Mouse (Mus musculus) heart, postnatal 36 days (tissue): ENCODE measurements around the gene Apol7b. TPM values are rescaled to one million over a fixed set of nuclear protein-coding genes. Genes with fewer than 3 reads are reported as not detected.
"Not testable (repeated sequence)": the region's sequence is repeated elsewhere in the genome, so short reads cannot be mapped to it uniquely, and the experiment has no call there.

Experiments used
- DNase-seq, 2 experiments: peaks; one replicate each; pipeline ENCODE4 v3.0.0; 2021 to 2022
- intact Hi-C: fragments of 180-260 bp; cut with DNase I; formaldehyde crosslinking; loops from one replicate; pipeline ENCODE4 v1.15.1; 2025
- total RNA-seq, 2 experiments: library from RNA; stranded (reverse); gene quantifications; 2 replicates each; pipeline ENCODE4 v1.2.3; 2021

Gene Apol7b
- under 1 TPM in 1 of 2 experiments, not detected in 1; 0.49 TPM for total RNA-seq

- intact Hi-C loops, DNase-seq: not testable (repeated sequence)
These were observed at the start of gene Apol7b for GRCm38 (mm10) chr15:77447392-77447791. TSS of gene Apol7b (minus strand) at chr15:77447492.

- intact Hi-C loops, DNase-seq: not testable (repeated sequence)
These were observed 47.4 kb upstream of the Apol7b start for GRCm38 (mm10) chr15:77494694-77495093.

DNA sequence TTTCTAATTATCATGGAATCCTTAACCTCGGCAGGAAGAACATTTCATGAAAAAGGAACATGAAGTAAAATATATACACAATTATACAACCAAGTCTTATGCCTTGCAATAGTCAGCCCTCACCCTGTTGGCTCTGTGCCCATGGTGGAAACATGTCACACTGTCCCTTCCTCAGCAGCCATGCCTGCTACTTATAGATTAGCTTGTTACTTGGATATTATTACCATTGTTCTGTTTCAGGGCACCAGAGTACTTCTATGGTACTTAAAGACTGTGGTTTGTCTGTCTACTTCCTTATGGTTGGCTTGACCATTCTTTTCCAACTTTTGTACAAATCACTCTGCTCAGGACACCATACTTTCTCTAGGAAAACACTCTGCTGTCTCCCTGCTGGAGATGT lies 45.9 kb upstream of the Apol7b start:
- DNase-seq, intact Hi-C loops: not testable (repeated sequence)

GRCm38 (mm10) chr15:77482140-77482794 lies 35.0 kb upstream of the Apol7b start:
- intact Hi-C loops, result no loop called here

DNA sequence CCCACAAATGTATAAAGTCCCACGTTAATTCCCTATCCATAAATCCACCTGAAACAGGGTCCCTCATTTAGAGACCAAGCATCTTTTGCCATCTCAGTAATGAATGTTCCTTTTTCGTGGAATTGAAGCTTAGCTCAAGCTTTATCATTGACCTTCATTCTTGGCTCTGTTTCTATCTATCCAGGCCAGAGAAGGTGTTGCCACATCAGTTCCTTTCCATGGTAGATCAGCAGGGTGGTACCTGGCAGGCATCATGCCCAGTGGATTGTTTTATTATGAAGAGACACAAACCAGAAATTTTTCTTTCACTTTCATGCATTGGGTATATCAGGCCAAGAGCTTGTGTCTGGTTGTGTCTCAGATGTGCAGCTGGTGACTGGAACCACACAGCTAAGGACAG lies 29.4 kb upstream of the Apol7b start, which contains the start of gene Apol10a:
Gene Apol10a (plus strand): TSS at position 355 of the 400 bp plus-strand sequence.
- intact Hi-C loops, DNase-seq: not testable (repeated sequence)

More at GRCm38 (mm10) chr15:77482140-77482794, 35.0 kb upstream of the Apol7b start:
- no peak for DNase-seq

GRCm38 (mm10) chr15:77474699-77475390 lies 27.6 kb upstream of the Apol7b start:
- DNase-seq, result not testable (repeated sequence)
- intact Hi-C loops, result loop anchor here (5.0 kb wide), 1 partner anchor 187 kb away; no protein-coding TSS in a partner anchor

- DNase-seq, result peak in 1 of 2 experiments; percentile 2
- intact Hi-C loops, result not testable (repeated sequence)
These were observed 2.6 kb upstream of the Apol7b start for GRCm38 (mm10) chr15:77449927-77450326.

DNA sequence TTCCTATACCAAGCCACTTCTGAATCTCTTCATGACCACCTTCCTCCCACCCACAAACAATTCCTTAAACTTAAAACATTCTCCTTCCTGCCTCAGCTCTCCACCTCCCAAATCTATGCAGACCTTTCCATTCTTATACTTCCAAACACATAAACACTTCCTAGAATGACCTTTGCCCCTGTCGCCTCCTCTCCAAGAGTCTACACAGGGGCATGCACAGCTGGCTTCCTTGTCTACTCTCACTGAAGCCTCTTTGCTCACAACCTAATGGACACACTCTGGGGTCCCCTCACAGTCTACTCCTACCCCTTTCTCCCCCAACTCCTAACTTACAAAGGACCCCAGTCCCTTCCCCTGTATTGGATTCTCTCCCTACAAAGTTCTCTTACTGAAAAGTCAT lies 1.6 kb downstream of the Apol7b start:
- intact Hi-C loops, result not testable (repeated sequence)

GRCm38 (mm10) chr15:77444746-77445145 lies 2.5 kb downstream of the Apol7b start:
- intact Hi-C loops, DNase-seq: not testable (repeated sequence)

More for the DNA sequence above, 1.6 kb downstream of the Apol7b start:
- DNase-seq, result not testable (repeated sequence)

DNA sequence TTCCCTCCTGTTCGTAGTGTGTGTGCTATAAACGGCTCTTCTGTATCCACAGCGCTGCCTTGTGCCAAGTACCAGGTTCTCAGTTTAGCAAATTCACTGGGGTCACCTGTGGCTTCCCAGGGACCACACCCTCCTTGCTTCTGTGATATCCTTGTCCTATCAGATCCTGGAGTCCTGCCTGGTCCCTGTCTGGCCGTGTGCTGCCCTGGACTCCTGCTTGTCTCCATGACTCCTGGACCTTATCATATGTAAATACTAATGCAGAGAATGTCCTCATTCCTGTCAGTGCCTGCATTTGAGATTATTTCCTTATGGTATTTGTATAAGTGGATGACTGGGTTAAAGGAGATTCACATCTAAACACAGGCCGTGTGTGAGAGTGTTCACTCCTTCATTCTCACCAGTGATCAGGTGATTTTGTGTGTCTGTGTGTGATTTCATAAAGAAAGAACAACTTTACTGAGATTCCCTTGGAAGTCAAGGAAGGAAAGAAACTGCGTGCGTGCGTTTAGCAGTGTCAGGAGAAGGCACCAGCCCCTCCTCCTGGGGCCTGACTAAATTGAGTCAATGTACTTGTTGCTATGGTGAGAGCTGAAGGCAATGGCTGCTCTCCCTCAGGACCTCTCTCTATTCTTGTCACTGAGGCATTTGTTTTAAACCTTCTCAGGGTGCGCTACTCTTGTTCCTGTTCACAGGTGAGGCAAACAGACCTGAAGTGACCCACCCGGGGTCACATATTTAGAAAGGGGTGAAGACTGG lies 18.4 kb downstream of the Apol7b start:
- DNase-seq, intact Hi-C loops: not testable (repeated sequence)

- intact Hi-C loops, result not testable (repeated sequence)
These were observed 24.4 kb downstream of the Apol7b start for GRCm38 (mm10) chr15:77422925-77423324.

DNA sequence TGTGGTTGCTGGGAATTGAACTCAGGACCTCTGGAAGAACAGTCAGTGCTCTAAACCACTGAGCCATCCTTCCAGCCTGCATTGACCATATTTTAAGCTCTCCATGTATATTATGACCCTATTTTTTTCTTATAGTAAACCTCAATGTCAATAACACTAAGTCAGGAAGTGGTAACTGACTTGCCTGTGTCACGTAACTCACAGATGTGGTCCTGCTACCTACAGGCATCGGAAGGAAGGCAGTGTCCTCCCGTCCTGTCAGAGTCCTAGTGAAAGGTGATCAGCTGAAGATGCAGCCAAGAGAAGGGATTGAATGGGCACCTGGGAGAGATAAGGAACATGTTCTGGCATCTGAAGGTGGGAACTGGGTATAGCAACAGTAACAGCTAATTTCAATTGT lies 27.6 kb downstream of the Apol7b start:
- intact Hi-C loops, DNase-seq: not testable (repeated sequence)

More at GRCm38 (mm10) chr15:77422925-77423324, 24.4 kb downstream of the Apol7b start:
- DNase-seq, result not testable (repeated sequence)

DNA sequence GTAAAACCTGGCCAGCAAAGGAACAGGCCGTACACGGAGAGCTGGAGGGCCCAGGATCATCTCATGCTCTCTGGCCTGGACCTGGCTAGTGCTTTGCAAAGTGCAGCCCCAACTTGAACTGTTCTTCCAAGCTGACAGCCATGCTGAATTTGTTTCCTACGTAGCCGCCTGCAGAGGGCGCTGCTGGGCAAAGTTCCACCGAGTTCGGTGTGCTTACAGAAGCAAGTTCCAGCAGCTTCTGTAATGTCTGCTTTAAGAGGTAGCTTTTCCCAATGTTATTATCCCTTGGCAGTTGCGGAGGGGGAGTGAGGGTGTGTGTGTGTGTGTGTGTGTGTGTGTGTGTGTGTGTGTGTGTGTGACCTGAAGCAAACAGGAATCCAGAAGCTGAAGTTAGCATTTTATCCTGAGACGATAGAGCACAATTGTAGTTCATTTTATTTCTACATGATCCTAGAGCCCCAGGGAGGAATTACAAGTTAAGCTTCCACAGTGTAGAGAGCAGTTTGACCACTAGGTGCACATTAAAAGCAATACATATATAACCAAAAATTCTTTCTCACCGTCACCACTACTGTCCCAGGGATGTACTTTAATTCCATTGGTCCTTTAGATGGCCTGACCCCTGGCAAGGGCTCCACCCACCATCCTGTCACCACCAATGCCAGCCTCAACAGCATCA lies 30.5 kb downstream of the Apol7b start:
- intact Hi-C loops, DNase-seq: not testable (repeated sequence)

GRCm38 (mm10) chr15:77415653-77416052 lies 31.6 kb downstream of the Apol7b start:
- intact Hi-C loops, DNase-seq: not testable (repeated sequence)

DNA sequence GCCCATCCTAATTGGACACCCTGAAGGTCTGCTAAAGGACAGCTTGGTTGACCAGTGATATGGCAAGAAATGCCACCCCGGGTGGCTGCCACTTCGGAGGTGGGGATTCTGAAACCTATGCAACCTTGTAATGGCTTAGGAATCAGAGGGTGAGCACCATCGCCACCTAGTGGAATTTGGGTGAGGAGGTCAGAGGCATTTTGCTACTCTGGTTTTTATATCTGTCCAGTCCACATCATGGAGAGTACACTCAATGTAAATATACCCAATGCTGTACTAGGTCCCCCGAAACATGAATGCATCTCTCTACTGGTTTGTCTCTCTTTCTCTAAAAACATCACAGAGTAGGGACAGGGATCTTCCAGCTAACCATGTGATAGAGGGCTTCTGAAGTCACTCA lies 34.6 kb downstream of the Apol7b start:
- DNase-seq, intact Hi-C loops: not testable (repeated sequence)

- intact Hi-C loops, DNase-seq: not testable (repeated sequence)
These were observed 36.3 kb downstream of the Apol7b start, which contains the start of gene Apol9a for GRCm38 (mm10) chr15:77411035-77411434. TSS of gene Apol9a (minus strand) at chr15:77411135.

GRCm38 (mm10) chr15:77406370-77406769 lies 40.9 kb downstream of the Apol7b start:
- DNase-seq, result not testable (repeated sequence)
- intact Hi-C loops, result loop anchor here (5.0 kb wide), 1 partner anchor 326 kb away; no protein-coding TSS in a partner anchor

- intact Hi-C loops, DNase-seq: not testable (repeated sequence)
These were observed 48.3 kb downstream of the Apol7b start, which contains the start of gene Apol7a for GRCm38 (mm10) chr15:77399027-77399426. TSS of gene Apol7a (minus strand) at chr15:77399110.

- not testable (repeated sequence) for DNase-seq
These were observed 49.7 kb downstream of the Apol7b start for GRCm38 (mm10) chr15:77397450-77398132.

More at GRCm38 (mm10) chr15:77397450-77398132, 49.7 kb downstream of the Apol7b start:
- intact Hi-C loops, result not testable (repeated sequence)
